Mouse (Mus musculus): Measurements from ENCODE around the gene Ovol3. TPM values are rescaled to one million over a fixed set of nuclear protein-coding genes. Genes with fewer than 3 reads are reported as not detected.
"Not testable (repeated sequence)": the region's sequence is repeated elsewhere in the genome, so short reads cannot be mapped to it uniquely, and the experiment has no call there.

The Ovol3 gene
- polyA plus RNA-seq, 1 experiment: not detected

DNA sequence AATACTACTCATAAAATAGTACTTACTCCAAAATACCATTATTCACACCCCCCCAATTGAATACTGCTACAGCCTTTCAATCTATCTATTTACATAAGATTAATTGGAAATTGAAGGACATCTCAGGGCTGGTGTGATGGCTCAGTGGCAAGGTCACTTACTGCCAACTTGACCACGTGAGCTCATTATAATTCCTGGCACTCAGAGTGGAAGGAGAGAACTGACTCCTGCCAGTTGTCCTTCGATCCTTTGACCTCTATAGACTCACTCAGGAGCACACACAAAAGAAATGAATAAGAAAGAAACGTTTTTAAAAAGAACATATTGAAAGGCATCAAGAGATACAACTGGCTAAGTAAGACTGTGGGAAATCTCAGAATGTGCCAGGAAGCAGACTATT, 19.6 kb downstream of the Ovol3 start:
- no peak for TF ChIP-seq MYOD1 (IDR thresholded peaks at IDR 0.05; ENCODE audit: control insufficient read depth, insufficient read length, low read depth)
- TF ChIP-seq MYOG (IDR thresholded peaks at IDR 0.05; ENCODE audit: control insufficient read depth, extremely low read depth, insufficient read length): no peak
- TF ChIP-seq FOSL1 (IDR thresholded peaks at IDR 0.05; ENCODE audit: insufficient read depth, low read length, poor library complexity, severe bottlenecking): no peak
- no peak for TF ChIP-seq CEBPB (IDR thresholded peaks at IDR 0.05; ENCODE audit: low read depth)
- no peak for TF ChIP-seq CTCF (IDR thresholded peaks at IDR 0.05; ENCODE audit: control insufficient read depth, insufficient read depth, insufficient read length)
- no peak for TF ChIP-seq MAX (IDR thresholded peaks at IDR 0.05)
- no peak for TF ChIP-seq USF1 (IDR thresholded peaks at IDR 0.05; ENCODE audit: low read depth)
- Histone ChIP-seq H3K27me3 (ENCODE audit: control insufficient read depth, insufficient read depth, insufficient read length) (no peaks in the 10 kb centered on the region), H3K79me3 (ENCODE audit: low read depth) (no peaks in the 10 kb centered on the region), H3K79me2 (ENCODE audit: control insufficient read depth, insufficient read depth) (no peaks in the 10 kb centered on the region), H3ac (ENCODE audit: control insufficient read depth, insufficient read length, low read depth) (no peak overlapping the region), H3K36me3 (ENCODE audit: control insufficient read depth, insufficient read depth) (no peaks in the 10 kb centered on the region), H3K4me3 (ENCODE audit: insufficient read depth, poor library complexity, severe bottlenecking) (no peak overlapping the region)

DNA sequence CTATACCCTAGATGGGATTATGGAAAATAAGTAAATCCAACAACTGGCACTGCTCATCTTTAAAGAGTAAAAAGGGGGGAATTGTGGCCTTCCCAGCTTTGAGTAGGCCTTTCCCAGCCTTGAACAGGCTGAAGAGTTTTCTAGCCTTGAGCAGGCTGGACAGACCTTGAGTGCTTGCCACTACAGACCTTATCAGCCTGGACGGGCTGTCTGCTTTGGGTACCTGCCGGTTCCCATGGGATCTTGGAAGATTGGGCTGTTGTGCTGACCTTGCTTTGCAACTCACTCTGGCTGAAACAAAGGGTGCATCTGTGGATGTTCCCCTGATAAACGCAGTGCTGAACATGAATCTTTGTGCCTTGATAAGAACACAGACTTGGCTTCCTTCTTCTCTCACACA, 21.6 kb downstream of the Ovol3 start:
- H3K27me3 ChIP-seq (ENCODE audit: control insufficient read depth, insufficient read depth, insufficient read length): no peaks in the 10 kb centered on the region
- no peaks in the 10 kb centered on the region for H3K79me3 ChIP-seq (ENCODE audit: low read depth)
- H3K36me3 ChIP-seq (ENCODE audit: control insufficient read depth, insufficient read depth): no peaks in the 10 kb centered on the region
- H3K79me2 ChIP-seq (ENCODE audit: control insufficient read depth, insufficient read depth): no peaks in the 10 kb centered on the region
- no peak overlapping the region for H3K4me3 ChIP-seq (ENCODE audit: insufficient read depth, poor library complexity, severe bottlenecking)
- H3ac ChIP-seq (ENCODE audit: control insufficient read depth, insufficient read length, low read depth): no peak overlapping the region
- TF ChIP-seq FOSL1 (IDR thresholded peaks at IDR 0.05; ENCODE audit: insufficient read depth, low read length, poor library complexity, severe bottlenecking) (no peak), MYOG (IDR thresholded peaks at IDR 0.05; ENCODE audit: control insufficient read depth, extremely low read depth, insufficient read length) (no peak), CEBPB (IDR thresholded peaks at IDR 0.05; ENCODE audit: low read depth) (no peak), MAX (IDR thresholded peaks at IDR 0.05) (no peak), MYOD1 (IDR thresholded peaks at IDR 0.05; ENCODE audit: control insufficient read depth, insufficient read length, low read depth) (no peak), CTCF (IDR thresholded peaks at IDR 0.05; ENCODE audit: control insufficient read depth, insufficient read depth, insufficient read length) (no peak), USF1 (IDR thresholded peaks at IDR 0.05; ENCODE audit: low read depth) (no peak)

DNA sequence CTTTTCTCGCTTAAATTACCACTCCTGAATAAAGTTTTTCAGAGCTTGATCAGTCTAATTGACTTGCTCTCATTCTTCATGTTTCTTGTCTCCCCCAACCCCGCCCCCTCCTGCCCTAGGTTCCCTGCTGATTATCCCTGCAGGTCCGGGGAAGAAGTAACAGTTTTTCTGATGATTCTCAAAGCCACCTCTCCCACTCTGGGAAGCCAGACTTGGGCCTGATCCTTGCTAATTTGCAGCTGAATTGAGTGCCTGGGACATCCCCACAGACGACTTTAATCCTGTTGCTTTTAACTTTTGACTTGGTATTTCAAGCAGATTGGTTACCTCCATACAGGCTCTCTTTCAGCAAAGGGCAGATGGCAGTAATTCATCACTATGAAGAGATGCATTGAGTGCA, 24.5 kb downstream of the Ovol3 start:
- no peaks in the 10 kb centered on the region for H3K79me2 ChIP-seq (ENCODE audit: control insufficient read depth, insufficient read depth)
- H3K36me3 ChIP-seq (ENCODE audit: control insufficient read depth, insufficient read depth): no peaks in the 10 kb centered on the region
- no peak overlapping the region for H3K4me3 ChIP-seq (ENCODE audit: insufficient read depth, poor library complexity, severe bottlenecking)
- H3K79me3 ChIP-seq (ENCODE audit: low read depth): no peaks in the 10 kb centered on the region
- H3K27me3 ChIP-seq (ENCODE audit: control insufficient read depth, insufficient read depth, insufficient read length): no peaks in the 10 kb centered on the region
- TF ChIP-seq USF1 (IDR thresholded peaks at IDR 0.05; ENCODE audit: low read depth): no peak
- no peak for TF ChIP-seq MYOG (IDR thresholded peaks at IDR 0.05; ENCODE audit: control insufficient read depth, extremely low read depth, insufficient read length)
- no peak for TF ChIP-seq MYOD1 (IDR thresholded peaks at IDR 0.05; ENCODE audit: control insufficient read depth, insufficient read length, low read depth)
- no peak for TF ChIP-seq FOSL1 (IDR thresholded peaks at IDR 0.05; ENCODE audit: insufficient read depth, low read length, poor library complexity, severe bottlenecking)
- no peak for TF ChIP-seq CEBPB (IDR thresholded peaks at IDR 0.05; ENCODE audit: low read depth)
- no peak for TF ChIP-seq CTCF (IDR thresholded peaks at IDR 0.05; ENCODE audit: control insufficient read depth, insufficient read depth, insufficient read length)
- no peak for TF ChIP-seq MAX (IDR thresholded peaks at IDR 0.05)
- H3ac ChIP-seq (ENCODE audit: control insufficient read depth, insufficient read length, low read depth): no peak overlapping the region

DNA sequence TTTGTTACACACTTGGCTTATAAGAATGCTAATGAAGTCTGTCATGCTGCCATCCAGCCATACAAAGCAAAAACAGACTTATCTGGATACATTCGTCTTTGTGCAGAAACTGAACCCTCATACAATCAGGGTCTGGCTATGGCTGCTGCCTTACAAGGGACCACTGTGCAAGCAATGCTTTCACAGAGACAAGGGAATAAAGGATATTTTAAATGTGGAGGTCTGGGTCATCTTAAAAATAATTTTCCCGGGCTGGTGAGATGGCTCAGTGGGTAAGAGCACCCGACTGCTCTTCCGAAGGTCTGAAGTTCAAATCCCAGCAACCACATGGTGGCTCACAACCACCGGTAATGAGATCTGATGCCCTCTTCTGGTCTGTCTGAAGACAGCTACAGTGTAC, 29.2 kb downstream of the Ovol3 start:
- H3K79me2 ChIP-seq (ENCODE audit: control insufficient read depth, insufficient read depth); H3K27me3 ChIP-seq (ENCODE audit: control insufficient read depth, insufficient read depth, insufficient read length); H3K36me3 ChIP-seq (ENCODE audit: control insufficient read depth, insufficient read depth); H3ac ChIP-seq (ENCODE audit: control insufficient read depth, insufficient read length, low read depth); H3K79me3 ChIP-seq (ENCODE audit: low read depth); H3K4me3 ChIP-seq (ENCODE audit: insufficient read depth, poor library complexity, severe bottlenecking): not testable (repeated sequence)

DNA sequence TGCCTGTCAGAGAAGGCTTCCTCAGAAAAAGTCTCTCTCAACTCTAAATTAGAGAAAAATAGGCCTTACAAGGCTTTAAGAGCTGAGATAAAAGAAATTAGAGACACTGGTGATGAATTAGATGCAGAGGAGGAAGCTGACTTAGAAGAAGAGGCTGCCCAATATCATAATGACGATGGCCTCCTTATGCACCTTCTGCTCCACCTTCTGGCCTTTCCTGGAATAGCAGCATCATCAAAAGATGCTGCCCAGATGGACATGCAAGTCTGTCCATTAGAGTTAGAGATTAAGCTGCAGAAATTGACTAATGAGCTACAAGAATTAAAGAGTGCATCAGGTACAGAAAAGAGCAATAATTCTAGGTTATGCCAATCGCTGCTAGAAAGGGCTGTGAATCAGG, 30.1 kb downstream of the Ovol3 start:
- H3K4me3 ChIP-seq (ENCODE audit: insufficient read depth, poor library complexity, severe bottlenecking): no peak overlapping the region
- H3ac ChIP-seq (ENCODE audit: control insufficient read depth, insufficient read length, low read depth): no peak overlapping the region
- H3K79me2 ChIP-seq (ENCODE audit: control insufficient read depth, insufficient read depth): no peaks in the 10 kb centered on the region
- H3K36me3 ChIP-seq (ENCODE audit: control insufficient read depth, insufficient read depth): no peaks in the 10 kb centered on the region
- no peaks in the 10 kb centered on the region for H3K79me3 ChIP-seq (ENCODE audit: low read depth)
- TF ChIP-seq MYOD1 (IDR thresholded peaks at IDR 0.05; ENCODE audit: control insufficient read depth, insufficient read length, low read depth): no peak
- peak; percentile 52 for TF ChIP-seq CTCF (IDR thresholded peaks at IDR 0.05; ENCODE audit: control insufficient read depth, insufficient read depth, insufficient read length)
- TF ChIP-seq MAX (IDR thresholded peaks at IDR 0.05): no peak
- no peak for TF ChIP-seq CEBPB (IDR thresholded peaks at IDR 0.05; ENCODE audit: low read depth)
- H3K27me3 ChIP-seq (ENCODE audit: control insufficient read depth, insufficient read depth, insufficient read length): no peaks in the 10 kb centered on the region

DNA sequence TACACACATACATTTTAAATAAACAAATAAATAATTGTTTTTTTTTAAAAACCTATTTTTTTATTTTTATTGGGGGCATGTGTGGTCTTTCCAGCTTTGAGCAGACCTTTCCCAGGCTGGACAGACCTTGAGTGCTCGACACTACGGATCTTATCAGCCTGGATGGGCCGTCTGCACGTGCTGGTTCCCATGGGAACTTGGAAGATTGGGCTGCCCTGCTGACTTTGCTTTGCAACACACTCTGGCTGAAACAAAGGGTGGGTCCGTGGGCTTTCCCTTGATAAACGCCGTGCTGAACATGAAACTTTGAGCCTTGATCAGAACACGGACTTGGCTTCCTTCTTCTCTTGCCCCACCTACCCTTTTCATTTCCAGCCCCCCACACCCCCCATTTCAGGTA, 31.1 kb downstream of the Ovol3 start:
- no peaks in the 10 kb centered on the region for H3K79me2 ChIP-seq (ENCODE audit: control insufficient read depth, insufficient read depth)
- no peaks in the 10 kb centered on the region for H3K79me3 ChIP-seq (ENCODE audit: low read depth)
- H3K27me3 ChIP-seq (ENCODE audit: control insufficient read depth, insufficient read depth, insufficient read length): no peaks in the 10 kb centered on the region
- no peaks in the 10 kb centered on the region for H3K36me3 ChIP-seq (ENCODE audit: control insufficient read depth, insufficient read depth)
- no peak overlapping the region for H3ac ChIP-seq (ENCODE audit: control insufficient read depth, insufficient read length, low read depth)
- no peak overlapping the region for H3K4me3 ChIP-seq (ENCODE audit: insufficient read depth, poor library complexity, severe bottlenecking)
- no peak for TF ChIP-seq CTCF (IDR thresholded peaks at IDR 0.05; ENCODE audit: control insufficient read depth, insufficient read depth, insufficient read length)
- TF ChIP-seq MYOD1 (IDR thresholded peaks at IDR 0.05; ENCODE audit: control insufficient read depth, insufficient read length, low read depth): no peak
- TF ChIP-seq MYOG (IDR thresholded peaks at IDR 0.05; ENCODE audit: control insufficient read depth, extremely low read depth, insufficient read length): no peak
- TF ChIP-seq MAX (IDR thresholded peaks at IDR 0.05): no peak
- no peak for TF ChIP-seq USF1 (IDR thresholded peaks at IDR 0.05; ENCODE audit: low read depth)
- no peak for TF ChIP-seq CEBPB (IDR thresholded peaks at IDR 0.05; ENCODE audit: low read depth)
- no peak for TF ChIP-seq FOSL1 (IDR thresholded peaks at IDR 0.05; ENCODE audit: insufficient read depth, low read length, poor library complexity, severe bottlenecking)
